Mouse (Mus musculus): ENCODE data around the gene Barx1.

Gene Barx1

GRCm38 (mm10) chr13:48662431-48663143 lies at the start of gene Barx1:
TSS of gene Barx1 (plus strand) at chr13:48662998.
- peak; percentile 58 for DNase-seq (ENCODE audit: low read depth, low spot score)

- no peak for DNase-seq (ENCODE audit: low read depth, low spot score)
Measured at GRCm38 (mm10) chr13:48614525-48614924, 48.3 kb upstream of the Barx1 start.

GRCm38 (mm10) chr13:48617774-48618173 lies 45.0 kb upstream of the Barx1 start:
- no peak for DNase-seq (ENCODE audit: low read depth, low spot score)

DNA sequence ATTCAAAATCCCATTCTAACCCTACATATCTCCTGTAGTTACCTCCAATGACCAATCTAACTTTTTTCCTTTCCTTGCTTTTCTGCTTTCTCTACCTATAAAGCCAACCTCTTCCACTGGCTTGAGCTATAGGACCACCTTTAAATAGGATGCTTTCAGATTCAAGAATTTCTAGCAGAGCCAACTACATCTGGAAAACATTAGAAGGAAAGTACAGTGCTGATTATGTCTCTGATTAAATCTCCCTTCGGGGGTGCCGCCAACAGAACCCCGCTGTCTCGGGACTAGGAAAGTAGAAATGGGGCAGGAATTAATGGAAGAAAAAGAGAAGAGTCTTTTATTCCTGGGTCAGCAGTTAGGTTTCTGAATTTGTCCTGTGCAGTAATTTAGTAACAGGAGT lies 43.9 kb upstream of the Barx1 start:
- DNase-seq (ENCODE audit: low read depth, low spot score), result no peak

GRCm38 (mm10) chr13:48624968-48625398 lies 37.8 kb upstream of the Barx1 start:
- peak; percentile 32 for DNase-seq (ENCODE audit: low read depth, low spot score)

GRCm38 (mm10) chr13:48625433-48626184 lies 37.2 kb upstream of the Barx1 start, which contains the start of gene Ptpdc1:
TSS of gene Ptpdc1 (minus strand) at chr13:48625664.
- peak; percentile 92 for DNase-seq (ENCODE audit: low read depth, low spot score)

DNA sequence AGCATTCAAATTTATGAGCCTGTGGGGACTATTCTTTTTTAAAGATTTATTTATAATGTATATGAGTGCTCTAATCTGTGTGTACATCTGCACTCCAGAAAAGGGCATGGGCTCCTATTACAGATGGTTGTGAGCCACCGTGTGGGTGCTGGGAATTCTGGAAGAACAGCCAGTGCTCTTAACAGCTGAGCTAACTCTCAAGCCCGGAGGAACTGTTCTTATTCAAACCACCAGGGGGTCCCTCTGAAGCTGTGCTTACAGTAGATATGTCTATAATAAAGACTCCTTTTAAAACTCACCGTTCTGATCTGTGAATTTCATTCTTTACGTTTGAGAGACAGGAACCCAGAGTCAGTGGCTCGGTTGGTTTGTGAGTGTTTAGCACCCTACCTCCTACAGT lies 31.1 kb upstream of the Barx1 start:
- peak; percentile 22 for DNase-seq (ENCODE audit: low read depth, low spot score)

DNA sequence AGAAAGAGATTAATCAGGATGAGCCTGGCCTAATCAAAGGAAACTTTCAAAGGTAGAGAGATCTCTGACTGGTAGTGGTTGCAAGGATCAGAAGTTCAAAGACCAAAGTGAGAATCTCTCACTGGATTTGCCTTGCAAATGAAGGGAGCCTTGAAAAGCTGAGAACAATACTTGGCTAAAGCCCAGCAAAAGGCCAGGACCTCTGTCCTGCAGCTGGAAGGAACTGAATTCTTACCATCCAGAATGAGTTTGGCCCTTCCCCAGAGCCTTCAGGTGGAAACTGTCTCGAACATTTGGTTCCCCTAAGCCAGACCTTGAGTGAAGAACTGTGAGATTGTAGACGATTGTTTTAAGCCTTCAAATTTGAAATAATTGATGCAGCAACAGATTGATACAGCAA lies 25.1 kb upstream of the Barx1 start:
- no peak for DNase-seq (ENCODE audit: low read depth, low spot score)

GRCm38 (mm10) chr13:48639570-48639969 lies 23.2 kb upstream of the Barx1 start:
- peak; percentile 72 for DNase-seq (ENCODE audit: low read depth, low spot score)

- no peak for DNase-seq (ENCODE audit: low read depth, low spot score)
Measured at GRCm38 (mm10) chr13:48643072-48643471, 19.7 kb upstream of the Barx1 start.

DNA sequence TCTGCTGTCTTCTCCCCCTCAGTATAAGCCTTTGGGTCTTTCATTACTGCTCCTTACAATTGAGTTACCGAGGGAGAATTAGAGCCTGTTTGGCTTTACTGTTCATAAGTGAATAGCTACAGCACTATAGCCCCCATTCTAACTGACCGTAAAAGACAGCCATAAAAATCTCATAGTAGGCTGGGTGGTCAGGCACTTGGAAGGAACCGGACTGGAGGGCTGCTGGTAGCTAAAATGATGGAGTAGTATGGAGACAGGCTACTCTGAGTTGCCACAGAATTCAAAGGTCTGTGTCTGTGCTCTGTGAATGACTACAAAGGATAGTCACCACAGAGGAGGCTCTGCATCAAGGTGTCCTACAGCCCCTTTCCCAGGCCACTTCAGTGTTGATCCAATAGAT lies 18.8 kb upstream of the Barx1 start:
- no peak for DNase-seq (ENCODE audit: low read depth, low spot score)

GRCm38 (mm10) chr13:48646696-48647095 lies 16.1 kb upstream of the Barx1 start:
- no peak for DNase-seq (ENCODE audit: low read depth, low spot score)

DNA sequence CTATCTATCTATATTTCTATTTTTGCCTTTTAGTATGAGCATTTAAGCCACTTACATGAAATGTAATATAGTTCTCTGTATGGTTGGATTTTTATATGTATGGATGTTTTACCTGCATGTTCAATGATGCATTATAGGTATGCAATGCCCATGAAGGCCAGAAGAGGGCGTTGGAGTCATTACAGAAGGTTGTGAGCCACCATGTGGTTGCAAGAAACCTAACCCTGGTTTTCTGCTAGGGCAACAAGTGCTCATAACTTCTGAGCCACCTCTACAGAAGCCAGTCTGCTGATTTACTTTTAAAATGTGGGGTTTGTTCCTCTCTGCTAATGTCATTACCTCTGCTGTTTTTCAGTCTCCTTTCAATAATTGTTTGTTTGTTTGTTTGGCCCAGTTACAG lies 12.2 kb upstream of the Barx1 start:
- peak; percentile 78 for DNase-seq (ENCODE audit: low read depth, low spot score)

GRCm38 (mm10) chr13:48651132-48652065 lies 11.4 kb upstream of the Barx1 start:
- no peak for DNase-seq (ENCODE audit: low read depth, low spot score)

DNA sequence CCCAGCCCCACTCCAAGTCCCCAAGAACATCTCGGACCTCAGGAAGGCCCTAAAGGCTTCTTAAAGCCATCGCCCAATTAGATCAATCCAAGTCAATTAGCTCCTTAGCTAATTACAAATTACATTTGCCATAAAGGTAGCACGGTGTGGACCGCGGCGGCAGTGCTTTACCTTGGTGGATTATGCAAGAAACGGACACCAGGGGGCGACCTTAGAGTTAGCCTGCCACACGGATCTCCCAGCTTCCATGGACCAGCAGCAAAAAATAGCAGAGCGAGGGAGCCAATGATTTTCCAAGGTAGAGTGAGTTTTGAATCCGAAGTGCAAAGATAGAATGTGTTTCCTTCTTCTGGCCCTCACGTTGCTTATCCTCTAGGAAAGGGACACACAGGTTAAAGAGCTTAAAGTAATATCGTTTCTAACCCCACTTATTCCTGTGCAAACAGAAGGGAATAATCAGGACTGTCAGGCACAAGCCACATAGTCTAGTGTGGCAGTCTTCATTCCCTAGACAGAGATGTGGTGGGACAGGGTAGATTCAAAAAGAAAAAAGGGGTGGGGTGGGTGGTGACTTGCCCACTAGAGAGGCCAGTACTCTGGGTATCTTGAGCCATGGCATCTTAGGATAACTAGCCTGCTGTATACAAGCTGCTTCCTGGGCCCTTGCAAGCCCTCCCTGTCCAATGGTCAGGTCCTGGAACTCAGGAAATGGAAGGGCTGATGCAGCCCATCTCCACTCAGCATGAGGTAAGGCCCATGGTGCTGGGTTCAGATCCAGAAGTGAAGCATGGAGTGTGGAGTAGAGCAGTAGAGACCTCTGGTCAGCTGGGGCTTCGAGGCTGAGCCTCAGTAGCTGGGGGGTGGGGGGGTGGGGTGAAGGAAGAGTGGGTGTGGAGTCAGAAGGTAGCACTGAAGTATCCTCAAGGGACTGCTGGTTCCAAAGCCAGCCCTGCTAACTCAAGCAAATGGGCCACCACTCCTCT lies 8.7 kb upstream of the Barx1 start:
- peak; percentile 52 for DNase-seq (ENCODE audit: low read depth, low spot score)

DNA sequence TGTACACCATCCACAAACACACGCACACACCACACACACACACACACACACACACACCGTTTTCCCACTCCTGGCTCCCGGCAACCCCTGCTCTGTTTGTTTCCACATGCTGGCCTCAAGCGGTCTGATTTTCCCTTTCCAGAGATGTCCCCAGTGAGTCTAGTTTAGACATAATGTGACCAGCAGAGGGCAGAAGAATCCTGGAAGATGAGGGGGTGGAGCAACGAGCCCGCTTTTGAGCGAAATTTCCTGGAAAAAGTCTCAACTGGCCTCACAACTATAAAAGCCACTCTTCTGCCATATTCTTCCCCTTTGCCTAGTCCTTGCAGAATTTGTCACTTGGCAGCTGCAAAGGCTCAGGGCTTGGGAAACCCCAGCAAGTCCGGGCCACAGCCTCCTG lies 7.2 kb upstream of the Barx1 start:
- DNase-seq (ENCODE audit: low read depth, low spot score), result peak; percentile 83

- no peak for DNase-seq (ENCODE audit: low read depth, low spot score)
Measured at GRCm38 (mm10) chr13:48657791-48658190, 5.0 kb upstream of the Barx1 start.

GRCm38 (mm10) chr13:48658588-48659253 lies 4.1 kb upstream of the Barx1 start:
- no peak for DNase-seq (ENCODE audit: low read depth, low spot score)

GRCm38 (mm10) chr13:48659254-48660220 lies 3.3 kb upstream of the Barx1 start:
- DNase-seq (ENCODE audit: low read depth, low spot score), result peak; percentile 38

Data from ES-CJ7 (cell line).